Mouse (Mus musculus): ENCODE data around the gene Nmt2.

DNA sequence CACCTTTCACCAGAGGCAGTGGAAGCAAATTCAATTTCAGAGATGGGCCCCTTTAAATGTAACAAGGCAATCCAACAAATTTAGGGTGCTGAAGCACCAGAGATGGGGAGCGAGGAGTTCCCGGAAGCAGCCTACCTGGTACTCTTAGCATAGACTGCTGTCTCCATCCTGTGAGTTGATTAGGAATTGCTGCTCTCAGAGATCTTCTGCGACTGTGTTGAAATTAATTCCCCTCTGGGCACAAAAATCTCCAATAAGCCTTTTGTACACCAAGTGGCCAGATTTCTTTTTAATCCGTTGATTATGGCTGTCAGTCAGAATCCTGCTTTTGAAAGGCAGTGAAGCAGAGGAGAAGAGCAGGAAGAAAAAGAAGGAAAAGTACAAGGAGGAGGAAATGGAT lies 81.1 kb downstream of the Nmt2 start:
- TF ChIP-seq POLR2A (IDR thresholded peaks at IDR 0.05; ENCODE audit: low read depth, low read length): no peak
- TF ChIP-seq CTCF (IDR thresholded peaks at IDR 0.05; ENCODE audit: extremely low read depth, insufficient read depth, insufficient read length, insufficient replicate concordance): no peak

Data from spleen, adult 2 months (tissue).